Mouse (Mus musculus) liver, adult 2 months (tissue): ENCODE measurements around the gene Car10. TPM values are rescaled to one million over a fixed set of nuclear protein-coding genes. Genes with fewer than 3 reads are reported as not detected.

Experiments used
- DNase-seq: peaks from one replicate; pipeline ENCODE4 v3.0.0-alpha.2; 2011; ENCODE audit warnings: low read depth, low spot score; ENCODE audit errors: extremely low read depth
- H3K27ac ChIP-seq: fragments of 200-500 bp; replicated peaks from 2 replicates; pipeline ENCODE4 v1.5.1; 2012; ENCODE audit warnings: low read depth, mild to moderate bottlenecking, control low read depth, inconsistent platforms, low read length; ENCODE audit not compliant: insufficient read depth
- H3K27me3 ChIP-seq: fragments of 200-500 bp; 2 replicates; pipeline ENCODE4 v1.6.1; 2012; ENCODE audit warnings: mild to moderate bottlenecking, moderate library complexity, low read length, inconsistent platforms; ENCODE audit not compliant: control insufficient read depth, insufficient read depth
- H3K36me3 ChIP-seq: fragments of 200-500 bp; 2 replicates; pipeline ENCODE4 v1.6.1; 2012; ENCODE audit warnings: low read length, inconsistent platforms; ENCODE audit not compliant: control insufficient read depth, insufficient read depth
- H3K4me1 ChIP-seq: fragments of 200-500 bp; 2 replicates; pipeline ENCODE4 v1.6.1; 2011; ENCODE audit warnings: low read length; ENCODE audit not compliant: control insufficient read depth, insufficient read depth
- H3K4me3 ChIP-seq: fragments of 200-500 bp; 2 replicates; pipeline ENCODE4 v1.5.1; 2011; ENCODE audit warnings: low read depth, mild to moderate bottlenecking, control low read depth, low read length, moderate library complexity; ENCODE audit not compliant: insufficient read depth
- H3K79me2 ChIP-seq: fragments of 200-500 bp; 2 replicates; pipeline ENCODE4 v1.6.1; 2012; ENCODE audit warnings: inconsistent platforms, mild to moderate bottlenecking, low read length, moderate library complexity; ENCODE audit not compliant: control insufficient read depth, insufficient read depth
- H3K9ac ChIP-seq: fragments of 200-500 bp; 2 replicates; pipeline ENCODE4 v1.6.1; 2012; ENCODE audit warnings: low read depth, mild to moderate bottlenecking, control low read depth, inconsistent platforms, low read length
- CTCF ChIP-seq: fragments of 200-500 bp; IDR thresholded peaks from 2 replicates; pipeline ENCODE4 v1.5.1; 2011; ENCODE audit warnings: low read depth, low read length, control low read depth
- POLR2A ChIP-seq: fragments of 200-500 bp; IDR thresholded peaks from 2 replicates; pipeline ENCODE4 v1.6.1; 2011; ENCODE audit warnings: low read length, control low read depth; ENCODE audit not compliant: insufficient read depth; ENCODE audit errors: extremely low read depth
- WGBS: fragments of 180-500 bp; shearing (Covaris S2); methylation state at CpG from one replicate; pipeline ENCODE4 v1.1.7; 2018; 5-methylcytosine and 5-hydroxymethylcytosine counted together
- polyA plus RNA-seq: library from polyadenylated mRNA; depleted of rRNA; stranded (reverse); fragments of >200 nt; gene quantifications from 2 replicates; pipeline ENCODE4 v1.2.3, GENCODE M21; 2012
- total RNA-seq: library from RNA; depleted of rRNA; stranded (reverse); fragments of >200 nt; gene quantifications from 2 replicates; pipeline ENCODE4 v1.2.3, GENCODE M21; 2014

Gene Car10
- total and polyA plus RNA-seq, 2 experiments: not detected

DNA sequence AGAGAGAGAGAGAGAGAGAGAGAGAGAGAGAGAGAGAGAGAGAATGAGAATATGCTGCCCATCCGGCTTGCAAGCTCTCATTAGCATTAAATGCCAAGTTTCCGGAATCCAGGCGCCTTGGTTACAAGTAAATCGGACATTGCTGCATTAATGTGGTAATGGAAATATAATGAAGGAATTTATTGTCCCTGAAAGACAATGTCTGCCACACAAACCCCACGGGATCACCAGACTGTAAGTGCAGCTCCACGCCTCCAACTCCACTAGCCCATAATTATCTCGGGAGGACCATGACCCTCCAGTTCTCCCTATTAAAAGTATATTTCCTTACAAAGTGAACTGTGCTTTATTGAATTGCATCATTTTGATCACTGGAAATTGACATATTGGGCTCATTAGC lies 372.9 kb downstream of the Car10 start:
- Histone ChIP-seq H3K4me3 (no peak overlapping the region), H3K27ac (no peak overlapping the region), H3K79me2 (no peaks in the 10 kb centered on the region), H3K27me3 (no peaks in the 10 kb centered on the region), H3K4me1 (no peaks in the 10 kb centered on the region; the same call in 1 of the 2 replicates), H3K9ac (no peak overlapping the region), H3K36me3 (no peaks in the 10 kb centered on the region)
- no peak for DNase-seq
- TF ChIP-seq CTCF: no peak
- no peak for TF ChIP-seq POLR2A
- 83% methylated on average over 7 of the region's 7 CpGs for WGBS

DNA sequence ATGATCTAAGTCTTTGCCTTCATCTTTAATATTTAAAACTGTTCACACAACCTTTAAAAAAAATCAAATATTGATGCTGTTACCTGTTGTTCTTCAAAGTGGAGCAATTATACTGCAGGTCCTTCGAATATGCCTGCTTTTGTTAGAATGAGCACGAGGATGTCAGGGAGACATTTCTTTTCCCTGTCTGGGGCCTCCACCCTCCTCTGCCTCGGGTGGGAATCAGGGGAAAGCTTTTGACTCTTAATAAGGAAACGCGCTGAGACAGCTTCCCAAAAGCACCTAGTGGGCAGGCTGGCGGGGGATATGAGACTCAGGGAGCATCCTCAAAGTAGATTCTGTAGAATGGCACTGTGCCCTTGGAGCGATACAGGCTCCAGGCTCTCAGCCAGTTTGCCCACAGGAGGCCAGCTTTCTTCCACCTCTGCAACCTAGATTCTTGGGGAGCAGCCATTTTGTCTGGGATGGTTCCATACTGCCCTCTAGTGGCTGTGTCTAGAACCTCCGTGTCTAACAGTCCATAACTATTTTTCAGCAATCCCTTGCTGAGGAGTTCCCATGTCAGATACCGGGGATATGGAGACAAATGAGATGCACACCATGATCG lies 373.8 kb downstream of the Car10 start:
- no peaks in the 10 kb centered on the region for H3K36me3 ChIP-seq
- H3K4me1 ChIP-seq: no peaks in the 10 kb centered on the region; the same call in 1 of the 2 replicates
- no peak overlapping the region for H3K27ac ChIP-seq
- WGBS: 48% methylated on average over 10 of the region's 10 CpGs
- no peaks in the 10 kb centered on the region for H3K27me3 ChIP-seq
- TF ChIP-seq POLR2A (no peak), CTCF (peak; percentile 56)
- H3K9ac ChIP-seq: no peak overlapping the region
- no peaks in the 10 kb centered on the region for H3K79me2 ChIP-seq
- no peak overlapping the region for H3K4me3 ChIP-seq
- peak; percentile 39 for DNase-seq

DNA sequence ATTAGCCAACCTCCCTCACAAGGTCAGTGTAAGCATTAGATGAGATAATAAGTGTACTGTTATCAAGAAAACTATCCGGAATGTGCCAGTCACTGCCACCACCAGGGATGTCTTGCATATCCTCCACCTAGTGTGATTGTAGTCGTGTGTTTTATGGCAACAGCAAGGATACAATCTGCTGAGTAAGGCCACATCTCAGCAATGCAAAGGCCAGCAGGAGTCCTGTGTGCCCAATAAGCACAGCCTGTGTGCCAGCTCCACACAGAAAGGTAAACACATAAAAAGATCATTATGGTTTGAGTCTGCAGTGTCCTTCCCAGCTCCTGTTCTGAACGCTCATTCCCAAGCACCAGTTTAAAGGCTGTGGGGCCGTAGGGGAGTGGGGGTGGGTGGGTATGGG lies 386.8 kb downstream of the Car10 start:
- DNase-seq: no peak
- H3K4me1 ChIP-seq: no peaks in the 10 kb centered on the region
- H3K79me2 ChIP-seq: no peaks in the 10 kb centered on the region
- H3K4me3 ChIP-seq: no peak overlapping the region
- H3K36me3 ChIP-seq: no peaks in the 10 kb centered on the region
- WGBS: 67% methylated on average over 4 of the region's 4 CpGs
- TF ChIP-seq CTCF (no peak), POLR2A (no peak)
- H3K27ac ChIP-seq: no peak overlapping the region
- no peaks in the 10 kb centered on the region for H3K27me3 ChIP-seq
- no peak overlapping the region for H3K9ac ChIP-seq

DNA sequence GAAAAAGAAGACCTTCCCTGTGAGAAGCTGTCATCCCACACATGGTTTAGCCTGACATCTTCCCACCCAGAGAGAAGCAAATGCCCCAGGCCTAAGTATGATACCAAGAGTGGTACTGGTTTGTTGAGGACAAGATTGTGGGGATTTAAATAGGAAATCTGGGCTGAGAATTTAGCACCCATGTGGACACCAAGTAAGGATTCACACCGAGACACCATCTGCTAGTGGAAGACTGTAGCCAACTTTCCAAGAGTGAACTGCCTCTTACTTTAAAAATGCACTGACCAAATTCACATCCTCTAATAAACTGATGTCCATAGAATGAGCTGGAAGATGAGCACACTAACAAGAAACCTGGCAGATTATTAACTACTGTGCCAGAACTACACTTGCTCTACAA lies 389.2 kb downstream of the Car10 start:
- TF ChIP-seq CTCF (no peak), POLR2A (no peak)
- H3K27ac ChIP-seq: no peak overlapping the region
- WGBS: 89% methylated on average over 1 of the region's 1 CpGs
- no peaks in the 10 kb centered on the region for H3K79me2 ChIP-seq
- H3K4me1 ChIP-seq: no peaks in the 10 kb centered on the region
- H3K36me3 ChIP-seq: no peaks in the 10 kb centered on the region
- no peak overlapping the region for H3K4me3 ChIP-seq
- no peak for DNase-seq
- H3K9ac ChIP-seq: no peak overlapping the region
- H3K27me3 ChIP-seq: no peaks in the 10 kb centered on the region

DNA sequence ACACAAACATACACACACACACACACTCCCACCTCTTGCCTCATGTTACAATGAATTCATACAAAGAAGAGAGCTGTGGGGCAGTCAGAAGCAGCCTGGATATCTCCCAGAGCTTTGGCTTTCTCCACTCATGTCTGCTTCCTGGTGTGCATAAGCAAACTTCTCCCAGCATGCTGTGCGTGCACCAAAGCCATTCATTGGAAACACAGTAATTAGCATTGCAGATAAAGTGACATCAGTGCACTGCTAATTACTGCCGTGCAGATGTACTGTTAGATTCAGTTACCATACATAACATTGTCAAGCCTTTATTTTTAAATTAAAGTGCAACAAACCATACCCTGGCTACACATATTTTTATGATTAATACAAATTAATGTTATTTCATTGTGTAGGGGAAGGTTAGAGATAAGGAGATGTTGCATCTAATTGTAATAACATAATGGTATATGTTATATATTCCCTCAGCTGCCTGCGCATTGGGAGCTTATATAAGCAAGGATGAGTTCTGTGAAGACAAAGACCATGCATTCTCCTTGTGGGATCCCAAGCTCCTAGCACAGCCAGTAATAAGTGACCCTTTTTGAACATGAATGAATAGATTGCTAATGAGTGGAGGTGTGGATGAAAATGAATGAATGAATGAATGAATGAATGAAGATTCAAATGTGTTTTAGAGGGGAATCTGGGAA lies 390.2 kb downstream of the Car10 start:
- Histone ChIP-seq H3K9ac (no peak overlapping the region), H3K4me1 (no peaks in the 10 kb centered on the region), H3K27ac (no peak overlapping the region), H3K27me3 (no peaks in the 10 kb centered on the region), H3K4me3 (no peak overlapping the region), H3K36me3 (no peaks in the 10 kb centered on the region), H3K79me2 (no peaks in the 10 kb centered on the region)
- DNase-seq: no peak
- TF ChIP-seq POLR2A (no peak), CTCF (no peak)
- WGBS: 85% methylated on average over 3 of the region's 3 CpGs

DNA sequence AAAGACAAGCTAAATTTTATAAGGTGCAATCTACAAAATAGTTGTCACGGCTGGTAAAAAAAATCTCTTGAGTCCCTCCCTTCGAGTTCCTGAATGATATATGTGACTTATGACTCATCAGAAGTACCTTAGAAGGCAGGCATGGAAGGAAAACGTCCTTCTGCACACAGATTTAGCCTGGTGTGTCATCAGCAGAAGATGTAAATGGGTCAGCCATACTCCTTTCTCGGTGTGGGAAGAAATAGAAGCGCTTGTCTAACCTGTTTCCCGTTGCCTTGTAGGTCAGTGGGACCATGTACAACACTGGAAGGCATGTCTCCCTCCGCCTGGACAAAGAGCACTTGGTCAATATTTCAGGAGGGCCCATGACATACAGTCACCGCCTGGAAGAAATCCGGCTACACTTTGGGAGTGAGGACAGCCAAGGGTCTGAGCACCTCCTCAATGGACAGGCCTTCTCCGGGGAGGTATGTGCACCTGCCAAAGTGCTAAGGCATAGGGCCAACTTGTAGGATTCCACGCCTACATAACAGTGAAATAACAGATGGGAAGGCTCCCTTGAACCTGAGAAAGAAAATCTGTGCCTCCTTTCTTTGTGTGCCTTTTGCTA lies 392.5 kb downstream of the Car10 start:
- Histone ChIP-seq H3K27me3 (no peaks in the 10 kb centered on the region), H3K9ac (no peak overlapping the region), H3K36me3 (no peaks in the 10 kb centered on the region), H3K4me1 (no peaks in the 10 kb centered on the region), H3K27ac (no peak overlapping the region), H3K79me2 (no peaks in the 10 kb centered on the region), H3K4me3 (no peak overlapping the region)
- TF ChIP-seq POLR2A (no peak), CTCF (no peak)
- 72% methylated on average over 11 of the region's 11 CpGs for WGBS
- no peak for DNase-seq
